Mouse (Mus musculus) layer of hippocampus, postnatal 25 days (tissue): ENCODE results near the gene Tmx4. TPM values are rescaled to one million over a fixed set of nuclear protein-coding genes. Genes with fewer than 3 reads are reported as not detected.
A peak's percentile ranks its signal among the peaks of the same experiment; 100 is the strongest.
"Not testable (repeated sequence)": the region's sequence is repeated elsewhere in the genome, so short reads cannot be mapped to it uniquely, and the experiment has no call there.

Experiments used
- DNase-seq, 2 experiments: peaks; one replicate each; pipeline ENCODE4 v3.0.0; 2022; ENCODE audit warnings: mixed read lengths in 2 of 2, low spot score in 1 of 2; ENCODE audit errors: extremely low spot score in 1 of 2
- total RNA-seq, 2 experiments: library from RNA; stranded (reverse); gene quantifications; 2 replicates each; pipeline ENCODE4 v1.2.3; 2021

The Tmx4 gene
- total RNA-seq = 100 to 1,000 TPM; 151 to 153 TPM

- DNase-seq = peak; percentile 96
These were observed at the start of gene Tmx4 for GRCm38 (mm10) chr2:134643514-134644300. Gene Tmx4, minus strand, starts transcription at chr2:134644145.

- DNase-seq = no peak
These were observed 48.2 kb upstream of the Tmx4 start for GRCm38 (mm10) chr2:134692125-134692524.

GRCm38 (mm10) chr2:134691055-134691454 lies 47.1 kb upstream of the Tmx4 start:
- DNase-seq = no peak

- DNase-seq = no peak
These were observed 38.4 kb upstream of the Tmx4 start for GRCm38 (mm10) chr2:134682326-134682725.

- peak in 1 of 2 experiments; percentile 24 for DNase-seq
These were observed 37.5 kb upstream of the Tmx4 start for GRCm38 (mm10) chr2:134681271-134681961.

GRCm38 (mm10) chr2:134679567-134679966 lies 35.6 kb upstream of the Tmx4 start:
- no peak for DNase-seq

GRCm38 (mm10) chr2:134675465-134675864 lies 31.5 kb upstream of the Tmx4 start:
- DNase-seq = no peak

GRCm38 (mm10) chr2:134673604-134674003 lies 29.7 kb upstream of the Tmx4 start:
- DNase-seq = peak in 1 of 2 experiments; percentile 53

GRCm38 (mm10) chr2:134656477-134656876 lies 12.5 kb upstream of the Tmx4 start:
- no peak for DNase-seq

- no peak for DNase-seq
These were observed 10.7 kb upstream of the Tmx4 start for GRCm38 (mm10) chr2:134654668-134655067.

GRCm38 (mm10) chr2:134652759-134653158 lies 8.8 kb upstream of the Tmx4 start:
- DNase-seq = no peak

GRCm38 (mm10) chr2:134648999-134649398 lies 5.1 kb upstream of the Tmx4 start:
- no peak for DNase-seq

GRCm38 (mm10) chr2:134645752-134646151 lies 1.8 kb upstream of the Tmx4 start:
- no peak for DNase-seq

- DNase-seq = no peak
These were observed 1.2 kb upstream of the Tmx4 start for GRCm38 (mm10) chr2:134645166-134645565.

- no peak for DNase-seq
These were observed 462 bp upstream of the Tmx4 start for GRCm38 (mm10) chr2:134644301-134644912.

GRCm38 (mm10) chr2:134642377-134642776 lies 1.6 kb downstream of the Tmx4 start:
- no peak for DNase-seq

GRCm38 (mm10) chr2:134641372-134641771 lies 2.6 kb downstream of the Tmx4 start:
- no peak for DNase-seq

- DNase-seq = no peak
These were observed 3.5 kb downstream of the Tmx4 start for GRCm38 (mm10) chr2:134640398-134640797.

- not testable (repeated sequence) for DNase-seq
These were observed 15.4 kb downstream of the Tmx4 start for GRCm38 (mm10) chr2:134628541-134628940.

- DNase-seq = no peak
These were observed 39.0 kb downstream of the Tmx4 start for GRCm38 (mm10) chr2:134604935-134605334.

- DNase-seq = no peak
These were observed 52.8 kb downstream of the Tmx4 start for GRCm38 (mm10) chr2:134591081-134591694.
